Mouse (Mus musculus) CH12.LX (cell line): ENCODE data around the gene Gramd1b.

Source experiments
- CHD1 ChIP-seq: IDR thresholded peaks from 2 replicates; pipeline ENCODE4 v1.6.1; 2012; ENCODE audit warnings: low read depth, low read length, improper control_type of control experiment, inconsistent platforms
- CHD2 ChIP-seq: IDR thresholded peaks from 2 replicates; pipeline ENCODE4 v1.6.1; 2011; ENCODE audit warnings: low read length, improper control_type of control experiment
- CTCF ChIP-seq, 2 experiments: IDR thresholded peaks in 1 of 2; conservative IDR thresholded peaks in 1 of 2; 2 replicates each; pipeline ENCODE4 v1.5.1; 2011 to 2012; ENCODE audit warnings: low read depth in 2 of 2, low read length in 2 of 2, improper control_type of control experiment in 1 of 2, inconsistent platforms in 1 of 2, mild to moderate bottlenecking in 1 of 2, moderate library complexity in 1 of 2
- E2F4 ChIP-seq: IDR thresholded peaks from 2 replicates; pipeline ENCODE4 v1.6.1; 2011; ENCODE audit warnings: low read depth, low read length, improper control_type of control experiment; ENCODE audit not compliant: insufficient replicate concordance
- HCFC1 ChIP-seq: IDR thresholded peaks from 2 replicates; pipeline ENCODE4 v1.6.1; 2012; ENCODE audit warnings: low read depth, mild to moderate bottlenecking, inconsistent platforms, low read length, improper control_type of control experiment
- JUND ChIP-seq: conservative IDR thresholded peaks from 2 replicates; pipeline ENCODE4 v1.6.1; 2011; ENCODE audit warnings: low read depth, low read length, improper control_type of control experiment
- KAT2A ChIP-seq: IDR thresholded peaks from 2 replicates; pipeline ENCODE4 v1.6.1; 2012; ENCODE audit warnings: low read length, improper control_type of control experiment, inconsistent platforms; ENCODE audit not compliant: insufficient replicate concordance
- MAX ChIP-seq: IDR thresholded peaks from 2 replicates; pipeline ENCODE4 v1.6.1; 2011; ENCODE audit warnings: low read length, improper control_type of control experiment
- POLR2A ChIP-seq: IDR thresholded peaks from 2 replicates; pipeline ENCODE4 v1.6.1; 2011; ENCODE audit warnings: low read depth, mild to moderate bottlenecking, improper control_type of control experiment, low read length
- TCF12 ChIP-seq: IDR thresholded peaks from 2 replicates; pipeline ENCODE4 v1.6.1; 2014; ENCODE audit warnings: low read depth, mild to moderate bottlenecking, inconsistent platforms, low read length, improper control_type of control experiment
- USF2 ChIP-seq: conservative IDR thresholded peaks from 2 replicates; pipeline ENCODE4 v1.6.1; 2011; ENCODE audit warnings: low read depth, low read length, improper control_type of control experiment

DNA sequence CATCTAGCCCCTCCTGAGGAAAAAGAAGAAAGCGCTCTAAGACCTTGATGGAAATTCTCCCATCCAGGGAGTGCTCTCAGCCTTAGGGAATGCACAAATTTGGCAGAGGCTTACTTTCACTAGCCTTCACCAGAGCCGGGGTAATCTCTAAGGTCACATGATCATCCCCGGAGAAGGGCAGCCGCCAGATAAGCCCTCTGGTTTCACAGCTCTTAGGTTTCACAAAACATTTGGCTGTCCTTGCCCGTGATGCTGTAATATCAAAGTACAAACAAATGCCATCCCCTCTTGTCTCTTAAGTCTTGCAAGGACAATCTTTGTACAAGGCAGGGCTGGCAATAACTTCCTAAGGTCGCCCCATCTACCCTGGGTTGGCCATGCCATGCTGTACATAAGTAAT is 70.4 kb downstream of the Gramd1b start:
- TF ChIP-seq TCF12 (no peak), CTCF (conservative IDR thresholded peaks at IDR 0.05 in 1 of 2, IDR thresholded peaks at IDR 0.05 in 1 of 2; ENCODE audit: low read depth in 2 of 2, low read length in 2 of 2) (no peak), USF2 (peak; percentile 46; the same call in 1 of the 2 replicates), POLR2A (no peak), KAT2A (no peak), HCFC1 (no peak), CHD2 (no peak), JUND (no peak), MAX (no peak), CHD1 (no peak), E2F4 (no peak)
